Mouse (Mus musculus) intestine, postnatal 0 days (tissue): ENCODE data around the gene Hoxc9. TPM values are rescaled to one million over a fixed set of nuclear protein-coding genes. Genes with fewer than 3 reads are reported as not detected.

Experiments
- ATAC-seq: fragments of 200-750 bp; cut with Nextera tagmentation; 2 replicates; pipeline ENCODE4 v1.8.0; 2017; ENCODE audit warnings: mild to moderate bottlenecking, moderate TSS enrichment, moderate library complexity
- H3K27ac ChIP-seq: fragments of 300-500 bp; sonication (generic); 2 replicates; pipeline ENCODE4 v1.5.1; 2014; ENCODE audit warnings: mild to moderate bottlenecking, low read depth, low read length, moderate library complexity
- H3K27me3 ChIP-seq: fragments of 300-500 bp; sonication (generic); replicated peaks from 2 replicates; pipeline ENCODE4 v1.6.1; 2014; ENCODE audit warnings: low read length, mixed read lengths; ENCODE audit not compliant: control insufficient read depth, insufficient read depth
- H3K36me3 ChIP-seq: fragments of 300-500 bp; sonication (generic); 2 replicates; pipeline ENCODE4 v1.6.1; 2014; ENCODE audit warnings: mild to moderate bottlenecking, moderate library complexity; ENCODE audit not compliant: control insufficient read depth, insufficient read depth
- H3K4me1 ChIP-seq: fragments of 300-500 bp; sonication (generic); replicated peaks from 2 replicates; pipeline ENCODE4 v1.6.1; 2014; ENCODE audit warnings: antibody characterized with exemption, low read length, mixed read lengths; ENCODE audit not compliant: control insufficient read depth, insufficient read depth
- H3K4me2 ChIP-seq: fragments of 300-500 bp; sonication (generic); replicated peaks from 2 replicates; pipeline ENCODE4 v1.6.1; 2014; ENCODE audit warnings: low read depth, mild to moderate bottlenecking, moderate library complexity
- H3K4me3 ChIP-seq: fragments of 300-500 bp; sonication (generic); 2 replicates; pipeline ENCODE4 v1.5.1; 2014; ENCODE audit warnings: low read depth, low read length
- H3K9ac ChIP-seq: fragments of 300-500 bp; sonication (generic); 2 replicates; pipeline ENCODE4 v1.6.1; 2014; ENCODE audit warnings: mild to moderate bottlenecking, low read depth, low read length
- H3K9me3 ChIP-seq: fragments of 300-500 bp; sonication (generic); 2 replicates; pipeline ENCODE4 v1.6.1; 2016; ENCODE audit warnings: mixed run types; ENCODE audit not compliant: control insufficient read depth
- CTCF ChIP-seq: sonication (generic); IDR thresholded peaks from 2 replicates; pipeline ENCODE4 v1.5.1; 2016; ENCODE audit warnings: low read depth, mild to moderate bottlenecking, control low read depth, antibody characterized with exemption, moderate library complexity
- WGBS: fragments of 180-500 bp; shearing (Covaris S2); extraction: QIAGEN DNeasy Blood & Tissue Kit; methylation state at CpG from one replicate; pipeline ENCODE4 v1.1.7; 2014; 5-methylcytosine and 5-hydroxymethylcytosine counted together
- polyA plus RNA-seq: library from polyadenylated mRNA; unstranded; fragments of >200 nt; fragmentation: Nextera tagmentation; extraction: Ambion mirVana; gene quantifications from 2 replicates; pipeline ENCODE4 v1.2.1, GENCODE M21; 2015

Hoxc9 gene
- polyA plus RNA-seq, 1 experiment from 2014 or later, result 0.43 TPM

DNA sequence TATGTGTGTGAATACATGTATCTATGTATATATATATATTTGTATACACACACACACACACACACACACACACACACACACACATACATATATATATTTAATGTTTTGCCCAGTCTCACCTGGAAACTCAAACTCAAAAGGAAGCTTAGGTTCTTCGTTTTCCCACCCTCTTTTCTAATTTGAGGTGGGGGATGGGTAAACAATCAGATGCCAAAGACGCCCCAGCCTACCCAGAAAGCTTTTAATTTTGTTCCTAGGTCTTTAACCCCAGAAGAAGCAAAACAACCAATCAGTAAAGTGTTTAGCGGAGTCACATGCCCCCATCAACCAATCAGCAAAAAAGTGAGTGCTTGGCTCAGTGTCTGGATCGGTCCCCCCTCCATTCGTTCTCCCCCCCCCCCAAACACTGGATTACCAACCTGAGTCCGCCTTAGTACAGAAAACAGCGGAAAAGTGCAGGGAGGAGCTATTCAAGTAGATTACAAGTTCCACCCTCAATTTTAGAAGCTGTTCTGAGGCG is 44.7 kb downstream of the Hoxc9 start:
- H3K36me3 ChIP-seq, result no peaks in the 10 kb centered on the region
- H3K4me2 ChIP-seq, result no peak overlapping the region
- ATAC-seq, result no peak
- H3K4me3 ChIP-seq, result no peak overlapping the region
- H3K9me3 ChIP-seq, result no peaks in the 10 kb centered on the region
- H3K9ac ChIP-seq, result no peak overlapping the region
- H3K27me3 ChIP-seq, result peaks cover 83% of the 10 kb centered on the region
- H3K27ac ChIP-seq, result no peak overlapping the region
- 14% methylated on average over 8 of the region's 8 CpGs for WGBS
- TF ChIP-seq CTCF, result no peak
- no peaks in the 10 kb centered on the region for H3K4me1 ChIP-seq

DNA sequence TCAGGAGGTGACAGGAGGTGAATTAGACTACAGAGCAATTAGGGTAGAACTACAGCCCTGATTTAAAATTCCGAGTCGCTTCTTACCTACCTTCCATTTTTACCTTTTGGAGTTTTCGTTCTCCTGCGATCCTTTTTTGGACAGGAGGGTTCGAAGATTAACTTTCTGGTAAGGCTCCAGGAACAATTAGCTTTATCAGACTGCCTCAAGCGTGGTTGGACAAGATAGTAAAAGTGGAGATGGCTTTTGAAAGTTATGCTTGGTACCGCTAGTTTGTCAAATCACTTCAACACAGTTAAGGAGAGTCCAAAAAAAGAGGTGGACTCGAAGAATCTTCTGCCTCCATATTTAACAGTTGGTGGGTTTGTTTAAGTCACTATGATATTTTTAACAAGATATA is 45.3 kb downstream of the Hoxc9 start:
- no peak for ATAC-seq
- 17% methylated on average over 8 of the region's 8 CpGs for WGBS

DNA sequence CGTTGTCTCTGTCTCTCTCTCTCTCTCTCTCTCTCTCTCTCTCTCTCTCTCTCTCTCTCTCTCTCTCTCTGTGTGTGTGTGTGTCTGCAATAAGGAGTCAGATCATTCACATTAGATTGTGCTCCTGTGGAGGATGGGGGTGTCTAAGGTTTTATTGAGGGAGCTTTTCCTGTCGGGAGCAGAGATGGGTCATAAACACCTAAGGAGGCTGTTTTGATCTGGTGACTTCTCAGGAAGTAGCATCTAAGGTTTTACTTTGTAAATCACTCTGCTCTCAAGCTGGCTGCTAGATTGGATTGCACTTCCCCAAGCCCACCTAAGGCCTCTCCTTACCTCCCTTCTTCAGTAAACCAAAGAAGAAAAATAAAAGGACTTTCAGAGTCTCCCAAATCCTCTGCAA is 47.9 kb downstream of the Hoxc9 start:
- H3K27ac ChIP-seq, result no peak overlapping the region
- no peak for ATAC-seq
- H3K4me3 ChIP-seq, result no peak overlapping the region
- H3K4me1 ChIP-seq, result no peaks in the 10 kb centered on the region
- WGBS, result 18% methylated on average over 2 of the region's 2 CpGs
- TF ChIP-seq CTCF, result no peak
- H3K36me3 ChIP-seq, result no peaks in the 10 kb centered on the region
- H3K4me2 ChIP-seq, result no peak overlapping the region
- H3K9me3 ChIP-seq, result no peaks in the 10 kb centered on the region
- H3K27me3 ChIP-seq, result peaks cover 84% of the 10 kb centered on the region
- no peak overlapping the region for H3K9ac ChIP-seq

More for the DNA sequence above, 45.3 kb downstream of the Hoxc9 start:
- Histone ChIP-seq H3K9me3 (no peaks in the 10 kb centered on the region), H3K4me3 (no peak overlapping the region), H3K9ac (no peak overlapping the region), H3K4me1 (no peaks in the 10 kb centered on the region), H3K27ac (no peak overlapping the region), H3K27me3 (peaks cover 86% of the 10 kb centered on the region), H3K36me3 (no peaks in the 10 kb centered on the region), H3K4me2 (0 out of 2 replicates have a peak overlapping the region, but pooled peaks have one; percentile 13)
- TF ChIP-seq CTCF, result no peak

DNA sequence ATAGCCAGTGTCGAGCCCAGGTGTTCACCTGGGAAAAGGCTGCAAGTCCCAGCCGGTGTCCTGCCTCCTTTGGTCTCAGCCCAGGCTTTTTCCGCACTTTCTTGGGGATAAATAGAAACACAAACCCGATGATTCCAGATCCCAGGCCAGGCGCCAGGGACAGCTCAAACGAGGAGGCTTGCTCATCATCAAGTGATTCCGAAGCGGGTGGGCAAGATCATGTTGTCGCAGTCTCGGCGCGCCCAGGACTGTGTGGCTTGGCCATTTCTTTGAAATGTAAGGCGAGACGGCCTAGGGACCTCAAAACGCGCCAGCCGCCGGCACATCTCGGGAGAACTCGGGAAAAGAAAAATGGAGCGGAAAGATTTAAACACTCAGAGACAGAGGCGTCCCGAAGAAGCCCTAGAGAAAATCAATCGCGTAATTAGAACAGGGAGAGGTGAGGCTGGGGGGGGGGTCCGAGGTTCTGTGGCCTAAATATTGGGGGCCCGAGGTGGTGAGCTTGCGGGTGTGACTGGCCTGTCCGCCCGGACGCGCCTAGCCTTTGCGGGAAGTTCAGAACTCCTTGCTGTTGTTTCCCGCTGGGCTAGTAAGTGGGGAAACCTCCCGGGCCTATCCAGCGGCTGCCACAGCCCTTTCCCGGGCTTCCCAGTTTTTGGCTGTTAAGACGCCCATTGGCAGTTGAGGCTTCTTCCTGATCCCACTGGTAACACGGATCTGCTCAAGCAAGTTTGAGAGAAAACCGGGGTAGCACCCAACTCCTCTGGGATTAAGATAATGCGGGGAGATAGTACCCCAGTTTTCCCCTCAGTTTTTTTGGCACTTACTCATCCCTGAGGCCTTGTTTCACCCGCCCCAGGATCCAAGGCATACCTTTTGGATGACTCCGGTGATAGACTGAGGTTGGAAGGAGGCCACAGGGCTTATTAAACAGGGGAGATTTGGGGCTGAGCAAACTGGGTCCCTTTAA is 51.3 kb downstream of the Hoxc9 start:
- H3K27me3 ChIP-seq, result peaks cover 74% of the 10 kb centered on the region
- H3K36me3 ChIP-seq, result no peaks in the 10 kb centered on the region
- no peaks in the 10 kb centered on the region for H3K9me3 ChIP-seq
- peak overlapping the region; percentile 24; the same call in 1 of the 2 replicates for H3K4me2 ChIP-seq
- ATAC-seq, result no peak
- no peak for TF ChIP-seq CTCF
- H3K4me3 ChIP-seq, result no peak overlapping the region
- H3K4me1 ChIP-seq, result no peaks in the 10 kb centered on the region
- no peak overlapping the region for H3K9ac ChIP-seq
- H3K27ac ChIP-seq, result no peak overlapping the region; the same call in 1 of the 2 replicates
- WGBS, result 26% methylated on average over 43 of the region's 43 CpGs

DNA sequence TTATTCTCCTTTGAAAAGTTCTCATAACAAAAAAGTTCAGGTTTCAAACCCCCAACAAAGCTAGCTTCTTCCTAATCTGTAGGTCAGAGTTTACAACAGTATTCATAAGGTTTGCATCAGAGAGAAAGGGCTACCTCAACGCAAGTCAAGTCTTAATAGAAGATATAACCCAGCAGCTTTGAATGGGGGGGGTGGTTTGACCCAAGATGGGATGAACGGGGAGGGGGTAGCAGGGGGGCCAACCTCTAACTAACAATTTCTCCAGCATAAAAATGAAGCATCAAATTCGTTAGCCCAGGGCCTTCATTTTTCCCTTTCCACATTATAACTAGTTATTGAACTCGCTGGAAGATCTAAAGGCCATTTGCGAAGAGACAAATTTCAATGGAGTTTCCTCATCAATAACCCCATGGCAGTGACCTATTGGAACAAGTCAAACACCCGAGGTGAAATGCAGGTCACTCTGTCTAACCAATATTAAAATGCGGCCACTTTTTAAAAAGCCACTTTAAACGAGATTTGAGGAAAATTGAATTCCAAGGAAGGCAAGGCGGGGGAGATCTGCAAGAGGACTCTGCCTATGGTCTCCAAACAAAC is 52.8 kb downstream of the Hoxc9 start:
- no peaks in the 10 kb centered on the region for H3K9me3 ChIP-seq
- 60% methylated on average over 9 of the region's 9 CpGs for WGBS
- H3K4me3 ChIP-seq, result no peak overlapping the region
- H3K36me3 ChIP-seq, result no peaks in the 10 kb centered on the region
- H3K27me3 ChIP-seq, result peaks cover 73% of the 10 kb centered on the region
- no peaks in the 10 kb centered on the region for H3K4me1 ChIP-seq
- no peak for ATAC-seq
- no peak overlapping the region for H3K27ac ChIP-seq
- no peak for TF ChIP-seq CTCF
- H3K4me2 ChIP-seq, result no peak overlapping the region
- no peak overlapping the region for H3K9ac ChIP-seq

DNA sequence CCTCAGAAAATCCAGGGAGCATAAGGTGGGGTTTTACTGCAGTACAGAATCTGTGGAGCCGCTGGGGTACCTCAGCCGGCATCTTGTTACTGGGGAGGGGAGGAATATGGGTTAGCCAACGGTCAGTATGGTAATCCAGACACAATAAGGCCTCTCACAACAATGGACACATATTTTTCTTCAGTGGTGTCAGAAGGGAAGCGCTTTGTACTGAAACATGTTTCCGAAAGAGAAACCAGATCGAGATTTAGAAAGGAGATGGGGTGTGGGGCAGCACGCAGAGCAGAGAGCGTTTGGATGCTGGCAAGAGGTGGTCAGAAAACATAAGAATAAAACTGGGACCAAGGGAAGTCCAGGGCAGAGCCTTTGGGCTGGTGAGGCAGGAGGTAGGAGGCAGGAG is 53.9 kb downstream of the Hoxc9 start:
- H3K4me2 ChIP-seq, result no peak overlapping the region

More for the DNA sequence above, 53.9 kb downstream of the Hoxc9 start:
- 52% methylated on average over 8 of the region's 8 CpGs for WGBS
- Histone ChIP-seq H3K4me3 (no peak overlapping the region), H3K27ac (no peak overlapping the region), H3K9me3 (no peaks in the 10 kb centered on the region), H3K9ac (no peak overlapping the region), H3K36me3 (no peaks in the 10 kb centered on the region), H3K27me3 (peaks cover 75% of the 10 kb centered on the region), H3K4me1 (no peaks in the 10 kb centered on the region)
- no peak for ATAC-seq
- no peak for TF ChIP-seq CTCF
